Mouse (Mus musculus) lung, embryonic 16.5 days (tissue): ENCODE measurements at regions not wholly inside any gene's neighbourhood (a gene's known extent, or its start where the extent isn't known, plus 50 kb on each side); places are given as distances from the start of the nearest gene placed in this dataset.

Experiments
- ATAC-seq: fragments of 200-750 bp; cut with Nextera tagmentation; 2 replicates; pipeline ENCODE4 v1.8.0; 2017; ENCODE audit warnings: low read depth, mild to moderate bottlenecking, moderate library complexity
- H3K27ac ChIP-seq: fragments of 300-500 bp; sonication (generic); 2 replicates; pipeline ENCODE4 v1.5.1; 2014; ENCODE audit warnings: mild to moderate bottlenecking, control low read depth, low read length
- H3K27me3 ChIP-seq: fragments of 300-500 bp; sonication (generic); 2 replicates; pipeline ENCODE4 v1.6.1; 2014; ENCODE audit warnings: low read depth, low read length, mixed read lengths; ENCODE audit not compliant: control insufficient read depth, insufficient read depth
- H3K36me3 ChIP-seq: fragments of 300-500 bp; sonication (generic); 2 replicates; pipeline ENCODE4 v1.6.1; 2014; ENCODE audit warnings: low read length; ENCODE audit not compliant: control insufficient read depth, insufficient read depth
- H3K4me1 ChIP-seq: fragments of 300-500 bp; sonication (generic); replicated peaks from 2 replicates; pipeline ENCODE4 v1.6.1; 2014; ENCODE audit warnings: low read length, mixed read lengths; ENCODE audit not compliant: control insufficient read depth, insufficient read depth
- H3K4me2 ChIP-seq: fragments of 300-500 bp; sonication (generic); 2 replicates; pipeline ENCODE4 v1.6.1; 2014; ENCODE audit warnings: low read depth, low read length, control low read depth
- H3K4me3 ChIP-seq: fragments of 300-500 bp; sonication (generic); 2 replicates; pipeline ENCODE4 v1.5.1; 2014; ENCODE audit warnings: mild to moderate bottlenecking, low read length, control low read depth
- H3K9ac ChIP-seq: fragments of 300-500 bp; sonication (generic); 2 replicates; pipeline ENCODE4 v1.6.1; 2014; ENCODE audit warnings: low read length, control low read depth
- H3K9me3 ChIP-seq: fragments of 300-500 bp; sonication (generic); 2 replicates; pipeline ENCODE4 v1.6.1; 2016; ENCODE audit warnings: low read length; ENCODE audit not compliant: control insufficient read depth
- WGBS: fragments of 180-500 bp; shearing (Covaris S2); extraction: QIAGEN DNeasy Blood & Tissue Kit; methylation state at CpG from one replicate; pipeline ENCODE4 v1.1.7; 2014; 5-methylcytosine and 5-hydroxymethylcytosine counted together

GRCm38 (mm10) chr1:119346634-119347155, 75.4 kb downstream of the Inhbb start:
- Histone ChIP-seq H3K4me3 (no peak overlapping the region), H3K36me3 (no peaks in the 10 kb centered on the region), H3K4me1 (no peaks in the 10 kb centered on the region; the same call in 1 of the 2 replicates), H3K9ac (no peak overlapping the region), H3K9me3 (no peaks in the 10 kb centered on the region), H3K27ac (no peak overlapping the region), H3K27me3 (no peaks in the 10 kb centered on the region), H3K4me2 (no peak overlapping the region)
- 69% methylated on average over 5 of the region's 5 CpGs for WGBS
- no peak for ATAC-seq

DNA sequence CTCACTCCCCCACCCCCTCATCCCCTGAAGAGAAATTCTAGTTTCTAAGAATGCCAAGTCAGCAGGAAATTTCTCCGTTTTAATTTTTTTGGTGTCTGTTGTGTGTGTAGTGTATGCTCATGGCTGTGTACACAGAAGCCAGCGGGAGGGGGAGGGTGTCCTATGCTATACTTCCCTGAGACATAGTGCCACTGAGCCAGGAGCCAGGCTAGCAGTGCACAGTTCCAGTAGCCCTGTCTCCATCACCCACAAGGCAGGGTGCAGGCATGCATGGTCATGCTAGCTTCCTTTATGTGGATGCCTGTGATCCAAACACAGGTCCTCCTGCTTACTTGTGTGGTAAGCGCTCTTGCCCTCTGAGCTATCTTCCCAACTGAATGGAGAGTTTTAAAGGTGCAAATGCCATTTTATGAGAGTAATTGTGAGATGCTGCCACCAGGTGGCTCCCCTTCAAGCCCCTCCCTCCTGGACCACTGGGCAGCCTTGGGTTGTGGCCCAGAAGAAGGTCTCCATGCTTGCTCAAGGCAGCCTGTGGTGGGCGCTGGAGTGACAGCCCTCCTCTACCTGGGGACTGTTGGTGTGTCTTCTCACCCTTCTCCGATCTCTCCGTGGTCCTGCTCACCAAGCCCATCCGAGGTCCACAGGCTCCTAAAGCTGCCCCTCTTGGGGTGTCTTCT, 76.8 kb downstream of the Inhbb start:
- 0 out of 2 replicates have a peak, but pooled peaks have one; percentile 23 for ATAC-seq
- Histone ChIP-seq H3K4me2 (no peak overlapping the region), H3K27ac (no peak overlapping the region), H3K4me1 (no peaks in the 10 kb centered on the region; the same call in 1 of the 2 replicates), H3K27me3 (no peaks in the 10 kb centered on the region), H3K36me3 (no peaks in the 10 kb centered on the region), H3K4me3 (no peak overlapping the region), H3K9ac (no peak overlapping the region), H3K9me3 (no peaks in the 10 kb centered on the region)
- WGBS: 54% methylated on average over 7 of the region's 7 CpGs

DNA sequence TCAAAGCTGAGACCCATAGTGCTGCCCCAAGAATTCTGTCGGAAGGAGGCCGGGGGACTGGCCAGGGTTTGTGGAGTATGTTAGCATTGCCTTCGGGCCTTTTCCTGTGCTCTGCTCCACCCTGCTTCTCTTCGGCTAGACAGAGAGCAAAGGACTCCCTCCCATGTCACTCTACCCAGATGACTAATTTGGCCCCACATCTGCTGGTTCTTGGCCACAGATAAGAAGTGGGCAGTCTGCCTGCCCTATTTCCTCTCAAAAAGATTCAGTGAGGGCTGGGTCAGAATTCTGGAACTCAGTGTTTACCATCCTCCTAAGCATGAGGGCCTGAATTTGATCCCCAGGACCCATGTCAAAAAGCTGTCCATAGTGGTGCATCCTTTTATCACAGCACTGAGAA, 78.0 kb downstream of the Inhbb start:
- WGBS: 63% methylated on average over 4 of the region's 4 CpGs
- no peak overlapping the region for H3K4me2 ChIP-seq
- no peak overlapping the region for H3K9ac ChIP-seq
- H3K4me3 ChIP-seq: no peak overlapping the region
- H3K27me3 ChIP-seq: no peaks in the 10 kb centered on the region
- no peaks in the 10 kb centered on the region for H3K9me3 ChIP-seq
- no peaks in the 10 kb centered on the region; the same call in 1 of the 2 replicates for H3K4me1 ChIP-seq
- ATAC-seq: no peak
- no peak overlapping the region for H3K27ac ChIP-seq
- no peaks in the 10 kb centered on the region for H3K36me3 ChIP-seq

GRCm38 (mm10) chr1:119335171-119335570, 86.9 kb downstream of the Inhbb start:
- H3K4me2 ChIP-seq: no peak overlapping the region
- H3K9me3 ChIP-seq: no peaks in the 10 kb centered on the region
- no peak overlapping the region for H3K27ac ChIP-seq
- 35% methylated on average over 13 of the region's 13 CpGs for WGBS
- H3K4me3 ChIP-seq: no peak overlapping the region
- H3K36me3 ChIP-seq: no peaks in the 10 kb centered on the region
- no peaks in the 10 kb centered on the region for H3K4me1 ChIP-seq
- no peak for ATAC-seq
- no peaks in the 10 kb centered on the region for H3K27me3 ChIP-seq
- H3K9ac ChIP-seq: no peak overlapping the region

DNA sequence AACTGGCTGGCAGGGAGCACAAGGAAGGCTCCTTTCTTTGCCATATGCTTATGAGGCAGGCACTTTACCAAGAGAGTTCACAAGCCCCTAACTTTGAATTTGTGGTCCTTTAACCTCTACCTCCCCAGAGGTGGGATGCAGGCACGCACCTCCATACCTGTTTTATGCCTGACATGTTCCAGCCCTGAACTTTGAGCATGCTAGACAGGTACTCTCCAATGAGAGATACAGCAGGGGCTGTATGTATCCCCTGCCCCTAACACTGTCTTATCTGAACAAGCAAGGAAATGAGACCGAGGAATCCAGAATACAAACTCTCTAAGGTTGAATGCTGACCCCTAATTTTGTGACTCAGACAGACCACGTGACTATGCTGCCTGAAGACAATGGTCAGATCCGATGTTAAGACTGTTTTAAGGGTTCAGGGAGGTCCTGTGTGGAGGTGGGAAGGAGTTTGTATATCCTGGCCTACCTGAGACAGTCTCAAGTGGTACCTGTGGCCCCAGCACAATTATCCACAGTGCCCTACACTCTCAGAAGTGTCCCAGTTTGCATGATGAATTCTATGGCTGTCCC, 91.2 kb downstream of the Inhbb start:
- ATAC-seq: no peak
- Histone ChIP-seq H3K9me3 (no peaks in the 10 kb centered on the region), H3K9ac (no peak overlapping the region), H3K27me3 (no peaks in the 10 kb centered on the region), H3K27ac (no peak overlapping the region), H3K4me2 (no peak overlapping the region), H3K36me3 (no peaks in the 10 kb centered on the region), H3K4me1 (no peaks in the 10 kb centered on the region), H3K4me3 (no peak overlapping the region)
- WGBS: 56% methylated on average over 4 of the region's 4 CpGs

GRCm38 (mm10) chr1:119329693-119330434, 92.2 kb downstream of the Inhbb start:
- WGBS: 48% methylated on average over 7 of the region's 7 CpGs
- no peak for ATAC-seq
- no peaks in the 10 kb centered on the region for H3K27me3 ChIP-seq

GRCm38 (mm10) chr1:119328921-119329692, 92.9 kb downstream of the Inhbb start:
- ATAC-seq: peak; percentile 87
- 18% methylated on average over 15 of the region's 15 CpGs for WGBS
- Histone ChIP-seq H3K9ac (no peak overlapping the region), H3K9me3 (no peaks in the 10 kb centered on the region), H3K4me1 (no peaks in the 10 kb centered on the region), H3K4me2 (no peak overlapping the region), H3K36me3 (no peaks in the 10 kb centered on the region), H3K4me3 (no peak overlapping the region), H3K27ac (peak overlapping the region; percentile 48), H3K27me3 (no peaks in the 10 kb centered on the region)

More at GRCm38 (mm10) chr1:119329693-119330434, 92.2 kb downstream of the Inhbb start:
- H3K4me1 ChIP-seq: no peaks in the 10 kb centered on the region
- H3K4me3 ChIP-seq: no peak overlapping the region
- no peak overlapping the region for H3K4me2 ChIP-seq
- no peak overlapping the region for H3K27ac ChIP-seq
- H3K9ac ChIP-seq: no peak overlapping the region
- no peaks in the 10 kb centered on the region for H3K36me3 ChIP-seq
- no peaks in the 10 kb centered on the region for H3K9me3 ChIP-seq

DNA sequence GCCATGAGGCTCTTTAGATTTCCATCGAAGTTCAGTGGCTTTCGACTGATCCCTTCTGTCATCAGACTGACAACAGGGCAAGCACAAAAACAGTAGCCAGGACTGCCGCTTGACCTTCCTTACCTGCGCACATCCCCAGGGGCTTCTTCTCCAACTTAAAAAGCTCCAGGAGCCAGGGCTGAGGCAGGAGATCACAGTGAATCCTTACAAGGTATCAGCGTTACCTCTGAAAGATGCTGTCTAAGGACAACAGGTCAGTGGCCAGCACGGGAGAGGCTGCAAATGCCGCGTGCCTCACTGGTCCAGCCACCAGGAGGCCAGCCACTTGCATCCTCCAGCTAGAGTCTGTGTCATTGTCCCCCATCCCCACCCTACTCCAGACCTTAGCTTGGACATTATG, 97.5 kb downstream of the Inhbb start:
- H3K27ac ChIP-seq: no peak overlapping the region
- no peak overlapping the region for H3K4me3 ChIP-seq
- 69% methylated on average over 8 of the region's 8 CpGs for WGBS
- H3K36me3 ChIP-seq: no peaks in the 10 kb centered on the region
- peaks cover 4% of the 10 kb centered on the region; the same call in 1 of the 2 replicates for H3K4me1 ChIP-seq
- no peak for ATAC-seq
- H3K4me2 ChIP-seq: no peak overlapping the region
- no peak overlapping the region for H3K9ac ChIP-seq
- H3K27me3 ChIP-seq: no peaks in the 10 kb centered on the region
- H3K9me3 ChIP-seq: no peaks in the 10 kb centered on the region
